Mouse (Mus musculus) ES-E14 (cell line): ENCODE data around the gene BC034090.

Experiments
- MAFK ChIP-seq: IDR thresholded peaks from 2 replicates; pipeline ENCODE4 v1.6.1; 2014; ENCODE audit warnings: mild to moderate bottlenecking, low read depth, low read length, inconsistent platforms; ENCODE audit not compliant: insufficient read depth
- ZC3H11A ChIP-seq: IDR thresholded peaks from 2 replicates; pipeline ENCODE4 v1.6.1; 2012; ENCODE audit warnings: low read depth, mild to moderate bottlenecking, inconsistent platforms, low read length, borderline replicate concordance
- ZNF384 ChIP-seq: IDR thresholded peaks from 2 replicates; pipeline ENCODE4 v1.6.1; 2012; ENCODE audit warnings: low read depth, low read length, inconsistent platforms

GRCm38 (mm10) chr1:155207859-155208258 is 36.4 kb downstream of the BC034090 start:
- TF ChIP-seq ZC3H11A (no peak), MAFK (no peak), ZNF384 (no peak)
